Mouse (Mus musculus): ENCODE results near the gene Col6a1.

The Col6a1 gene

DNA sequence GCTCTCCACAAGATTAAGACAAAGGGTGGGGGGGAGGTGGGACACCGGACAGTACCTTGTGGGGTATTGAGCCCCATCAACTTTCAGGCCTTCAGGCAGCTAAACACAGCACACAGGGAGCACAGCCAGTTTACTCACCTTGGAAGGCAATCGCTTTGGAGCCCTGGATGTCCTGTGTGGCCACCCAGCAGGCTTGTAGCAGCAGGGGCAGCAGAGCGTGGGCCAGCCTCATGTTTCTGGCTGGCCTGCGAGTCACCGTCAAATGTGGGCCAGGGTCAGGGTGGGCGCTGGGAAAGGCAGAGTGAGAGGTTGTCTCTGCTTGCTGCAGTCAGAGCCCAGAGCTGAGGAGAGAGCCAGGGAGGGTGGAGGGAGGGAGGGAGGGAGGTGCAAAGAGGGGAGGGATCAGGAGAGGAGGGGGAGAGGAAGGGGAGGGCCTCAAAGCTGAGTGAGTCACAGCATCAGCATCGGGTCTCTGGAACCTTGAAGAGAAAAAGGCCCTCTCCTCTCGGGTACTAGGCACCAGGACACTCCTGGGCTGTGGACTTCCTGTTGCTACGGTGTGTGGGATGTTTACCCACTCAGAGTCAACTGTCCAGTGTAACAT, at the start of gene Col6a1:
TSS of gene Col6a1 (minus strand) at position 487 of the 604 bp plus-strand sequence.
- DNase-seq (ENCODE audit: low read depth, low spot score), result no peak

DNA sequence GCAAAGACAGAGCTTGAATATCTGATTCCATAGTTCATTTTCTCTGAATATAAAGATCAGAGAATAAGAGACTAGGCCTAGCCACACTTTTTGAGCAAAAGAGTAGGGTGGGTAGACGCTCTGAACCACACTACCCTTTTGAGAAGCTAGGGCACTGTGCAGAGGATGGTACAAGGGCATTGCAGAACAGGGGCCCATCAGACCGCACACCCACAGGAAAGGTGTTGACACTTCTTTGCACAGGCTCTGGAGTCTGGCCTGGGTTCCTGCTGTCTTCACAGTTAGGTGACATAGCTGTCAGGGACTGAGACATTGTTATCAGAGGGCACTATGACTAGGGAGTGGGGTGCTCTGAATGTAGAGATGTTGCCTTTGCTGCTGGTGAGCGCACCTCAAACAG, 45.7 kb upstream of the Col6a1 start:
- no peak for DNase-seq (ENCODE audit: low read depth, low spot score)

DNA sequence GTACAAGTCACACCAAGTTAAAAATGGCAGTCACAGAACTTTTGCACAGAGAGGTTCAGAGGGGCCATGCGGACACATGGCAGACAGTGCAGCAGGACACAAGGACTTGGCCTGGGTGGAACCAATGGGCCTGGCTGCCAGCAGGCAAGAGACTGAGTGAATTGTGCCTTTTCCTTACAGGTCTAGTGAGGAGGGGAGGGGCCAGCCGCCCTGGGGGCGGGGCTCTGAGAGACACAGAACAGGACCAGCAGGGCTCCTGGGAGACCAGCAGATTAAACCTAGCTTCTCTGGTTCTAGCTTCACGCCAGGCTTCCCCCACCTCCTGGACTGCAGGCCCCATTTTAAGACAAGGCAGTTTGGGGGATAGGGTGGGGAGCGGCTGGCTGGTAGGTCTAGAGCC, 45.1 kb upstream of the Col6a1 start:
- DNase-seq (ENCODE audit: low read depth, low spot score), result no peak

DNA sequence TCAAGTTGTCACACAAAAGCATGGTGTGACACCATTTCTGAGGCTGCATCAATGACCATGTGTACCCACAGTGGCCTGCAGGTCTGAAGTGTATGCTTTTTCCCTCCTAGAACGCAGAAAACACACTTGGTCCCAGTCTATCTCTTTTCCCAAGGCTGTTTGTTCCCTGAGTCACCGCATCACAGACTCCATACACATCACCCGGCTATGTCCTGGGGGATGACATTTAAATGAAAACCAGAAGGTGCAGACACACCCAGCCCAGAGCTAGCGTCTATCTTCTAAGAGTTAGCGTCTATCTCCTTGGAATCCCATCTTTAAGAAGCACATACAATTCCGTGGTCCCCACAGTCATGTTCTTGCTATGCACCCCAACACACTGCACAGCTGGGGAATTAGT, 43.6 kb upstream of the Col6a1 start:
- DNase-seq (ENCODE audit: low read depth, low spot score), result no peak

DNA sequence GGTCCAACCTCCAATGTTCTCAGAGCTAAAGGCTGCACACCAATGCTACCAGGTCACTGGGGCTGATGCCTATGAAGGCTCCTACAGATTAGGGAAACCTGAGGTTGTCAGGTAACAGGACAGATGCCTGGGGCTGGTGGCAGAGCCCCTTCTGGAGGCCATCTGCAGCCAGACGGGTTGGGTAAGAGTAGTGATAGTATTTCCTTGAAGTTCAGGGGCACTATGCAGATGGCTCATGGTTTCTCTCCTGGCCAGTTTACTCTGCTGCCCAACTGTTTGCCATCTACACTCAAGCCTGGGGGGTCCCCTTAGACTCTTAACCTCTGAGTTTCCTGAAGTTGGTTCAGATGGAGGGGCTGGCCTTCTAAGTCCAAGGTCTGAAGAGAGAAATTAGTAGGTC, 40.2 kb upstream of the Col6a1 start:
- DNase-seq (ENCODE audit: low read depth, low spot score), result no peak

DNA sequence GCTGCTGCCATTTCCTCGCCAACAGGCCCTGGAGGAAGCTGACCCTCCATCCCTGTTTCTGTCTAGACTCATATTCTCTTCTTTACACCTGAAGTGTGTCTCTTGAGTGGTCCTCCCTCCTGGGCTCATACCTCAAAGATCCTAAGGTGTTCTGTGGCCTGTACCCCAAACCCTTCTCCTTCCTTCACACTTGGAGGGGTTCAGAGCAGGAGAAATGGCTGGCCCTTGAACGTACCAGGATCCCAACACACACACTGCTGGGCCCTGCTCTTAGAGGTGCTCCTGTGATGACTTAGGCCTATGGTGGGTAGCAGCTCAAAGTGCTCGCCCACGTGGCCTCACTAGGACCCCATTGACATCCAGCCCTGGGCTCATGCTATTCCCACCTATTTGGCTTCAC, 39.0 kb upstream of the Col6a1 start:
- DNase-seq (ENCODE audit: low read depth, low spot score), result no peak

DNA sequence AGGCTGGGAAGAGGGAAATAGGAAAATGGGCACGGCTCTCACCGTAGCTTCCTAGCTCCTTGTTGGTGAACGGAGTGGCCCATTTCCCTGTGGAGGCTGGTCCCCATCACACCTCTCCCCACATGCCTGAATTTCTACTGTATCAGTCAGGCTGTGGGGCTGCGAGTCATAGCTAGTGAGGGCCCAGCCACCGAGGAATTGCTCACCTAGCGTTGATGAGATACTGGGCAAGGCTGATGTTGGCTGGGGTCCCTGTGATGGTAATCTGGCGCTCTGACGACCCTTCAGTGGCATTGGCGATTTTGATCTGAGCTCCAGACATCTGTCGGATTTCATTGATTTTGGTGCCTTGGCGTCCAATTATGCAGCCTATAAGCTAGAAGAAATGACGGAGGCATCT, 37.0 kb upstream of the Col6a1 start:
- no peak for DNase-seq (ENCODE audit: low read depth, low spot score)

DNA sequence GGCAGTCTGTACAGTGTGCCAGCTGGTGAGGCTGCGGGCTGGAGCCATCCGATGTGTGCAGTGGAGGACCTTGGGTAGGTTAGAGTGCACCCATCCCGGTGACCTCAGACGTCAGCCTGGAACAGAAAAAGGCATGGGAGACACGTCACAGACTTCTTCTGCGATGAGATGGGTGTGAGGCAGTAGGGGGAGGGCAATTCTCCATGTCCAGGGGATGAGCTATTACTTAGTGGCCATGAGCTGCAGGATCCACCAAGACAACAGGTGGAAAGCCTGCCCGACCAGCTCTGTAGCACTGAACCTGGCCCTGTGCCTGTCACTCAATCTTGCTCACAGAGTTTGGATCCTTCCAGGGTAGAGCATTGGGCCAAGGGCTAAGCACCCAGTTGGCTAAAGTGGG, 36.4 kb upstream of the Col6a1 start:
- no peak for DNase-seq (ENCODE audit: low read depth, low spot score)

DNA sequence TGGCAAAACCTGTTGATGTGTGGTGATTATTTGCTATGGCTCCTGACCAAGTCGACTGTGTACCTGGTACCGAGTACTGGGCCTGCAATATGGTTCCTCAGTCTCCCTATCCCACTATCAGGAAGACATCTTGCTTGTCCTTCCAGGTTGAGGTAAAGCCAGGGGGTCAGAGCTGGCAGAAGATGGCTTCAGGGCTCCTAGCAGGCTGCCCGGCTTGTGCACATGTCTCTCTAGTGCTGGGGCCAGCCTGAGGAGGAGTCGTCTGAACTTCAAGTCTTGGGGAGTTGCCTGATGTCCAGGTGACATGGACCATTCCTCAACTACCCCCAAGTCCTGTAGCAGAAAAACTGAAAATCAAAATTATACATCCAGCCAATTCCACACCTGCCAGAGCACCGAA, 33.9 kb upstream of the Col6a1 start:
- DNase-seq (ENCODE audit: low read depth, low spot score), result no peak

DNA sequence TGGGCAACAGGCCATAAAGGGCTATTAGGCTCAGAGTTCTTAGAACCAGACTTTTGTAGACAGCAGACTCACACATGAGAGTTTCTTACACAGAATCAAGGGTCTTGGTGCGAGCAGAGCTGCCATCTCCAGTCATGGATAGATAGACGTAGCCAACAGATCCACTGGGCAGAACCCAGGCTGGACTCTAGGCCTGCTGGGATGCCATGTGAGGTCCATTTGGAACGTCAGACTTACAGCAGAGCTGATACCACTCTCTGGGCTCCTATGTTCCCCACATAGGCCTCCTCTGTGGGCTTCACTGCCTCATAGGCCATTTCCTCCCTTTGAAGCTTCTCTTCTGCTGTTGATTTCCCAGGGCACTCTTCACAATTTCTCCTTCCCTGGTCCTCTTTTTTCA, 27.7 kb upstream of the Col6a1 start:
- DNase-seq (ENCODE audit: low read depth, low spot score), result no peak

DNA sequence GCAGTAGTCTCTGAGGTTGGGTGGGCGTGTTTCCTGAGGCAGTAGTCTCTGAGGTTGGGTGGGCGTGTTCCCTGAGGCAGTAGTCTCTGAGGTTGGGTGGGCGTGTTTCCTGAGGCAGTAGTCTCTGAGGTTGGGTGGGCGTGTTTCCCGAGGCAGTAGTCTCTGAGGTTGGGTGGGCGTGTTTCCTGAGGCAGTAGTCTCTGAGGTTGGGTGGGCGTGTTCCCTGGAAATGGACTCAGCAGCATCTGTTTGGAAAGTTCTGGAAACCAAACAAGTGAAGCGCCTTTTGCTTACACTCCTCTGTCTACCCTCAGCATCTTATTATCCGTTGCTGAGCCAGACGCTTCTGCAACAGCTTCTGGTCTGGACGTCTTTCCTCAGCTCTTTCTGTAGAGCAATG, 18.3 kb upstream of the Col6a1 start:
- DNase-seq (ENCODE audit: low read depth, low spot score), result peak; percentile 48

DNA sequence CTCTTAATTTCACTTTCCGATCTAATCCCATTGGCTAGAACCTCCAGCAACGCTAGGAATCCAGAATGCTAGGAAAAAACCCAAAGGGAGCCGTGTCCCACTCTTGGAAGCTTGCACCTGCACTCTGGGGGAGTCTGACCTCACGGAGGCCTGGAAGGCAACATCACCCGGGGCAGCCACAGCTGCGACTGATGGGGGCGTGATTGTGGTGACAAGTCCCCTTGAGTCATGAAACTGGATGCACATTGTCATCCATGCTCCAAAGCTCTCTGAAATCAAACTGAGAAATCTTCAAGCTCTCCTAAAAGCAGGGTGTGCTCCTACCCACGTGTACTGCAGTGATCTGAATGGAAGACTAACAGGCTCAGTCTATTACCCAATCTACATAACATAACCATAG, 10.8 kb upstream of the Col6a1 start:
- no peak for DNase-seq (ENCODE audit: low read depth, low spot score)

DNA sequence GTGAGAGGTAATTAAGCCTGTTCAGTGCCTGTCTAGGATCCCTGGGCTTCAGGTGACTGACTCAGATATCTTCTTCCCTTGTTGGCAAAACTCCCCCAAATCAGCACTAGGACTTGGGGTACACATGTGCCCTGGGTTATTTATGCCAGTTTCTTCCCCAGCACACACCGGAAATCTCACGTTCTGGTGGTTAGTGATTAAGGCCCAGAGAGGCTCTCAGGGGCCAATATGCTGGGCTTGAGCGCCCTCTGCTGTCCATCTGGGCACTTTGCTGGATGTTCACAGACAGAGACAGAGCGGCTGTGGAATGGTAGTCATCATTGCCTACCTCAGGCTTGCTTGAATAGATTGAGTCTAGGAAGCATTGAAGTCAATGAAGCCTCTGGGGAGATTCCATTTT, 9.0 kb upstream of the Col6a1 start:
- peak; percentile 69 for DNase-seq (ENCODE audit: low read depth, low spot score)

DNA sequence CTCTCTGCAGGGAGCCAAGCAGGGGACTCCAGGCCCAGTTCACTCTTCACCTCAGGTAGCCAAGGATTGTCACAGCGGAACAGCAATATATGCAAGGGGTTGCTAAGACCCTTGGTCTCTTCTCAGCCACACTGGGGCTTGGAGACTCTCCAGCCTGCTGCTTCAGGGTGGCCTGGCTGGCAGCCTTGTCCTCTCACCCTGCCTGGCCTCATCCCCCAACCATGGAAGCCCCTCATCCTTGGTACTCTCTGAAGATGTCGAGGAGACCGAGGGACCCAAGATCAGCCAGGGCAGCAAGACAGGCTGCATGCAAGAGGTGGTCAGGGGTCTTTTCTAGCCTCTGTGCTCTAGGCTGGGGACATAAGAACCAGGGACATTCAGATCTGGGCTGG, 7.7 kb upstream of the Col6a1 start:
- DNase-seq (ENCODE audit: low read depth, low spot score), result no peak

DNA sequence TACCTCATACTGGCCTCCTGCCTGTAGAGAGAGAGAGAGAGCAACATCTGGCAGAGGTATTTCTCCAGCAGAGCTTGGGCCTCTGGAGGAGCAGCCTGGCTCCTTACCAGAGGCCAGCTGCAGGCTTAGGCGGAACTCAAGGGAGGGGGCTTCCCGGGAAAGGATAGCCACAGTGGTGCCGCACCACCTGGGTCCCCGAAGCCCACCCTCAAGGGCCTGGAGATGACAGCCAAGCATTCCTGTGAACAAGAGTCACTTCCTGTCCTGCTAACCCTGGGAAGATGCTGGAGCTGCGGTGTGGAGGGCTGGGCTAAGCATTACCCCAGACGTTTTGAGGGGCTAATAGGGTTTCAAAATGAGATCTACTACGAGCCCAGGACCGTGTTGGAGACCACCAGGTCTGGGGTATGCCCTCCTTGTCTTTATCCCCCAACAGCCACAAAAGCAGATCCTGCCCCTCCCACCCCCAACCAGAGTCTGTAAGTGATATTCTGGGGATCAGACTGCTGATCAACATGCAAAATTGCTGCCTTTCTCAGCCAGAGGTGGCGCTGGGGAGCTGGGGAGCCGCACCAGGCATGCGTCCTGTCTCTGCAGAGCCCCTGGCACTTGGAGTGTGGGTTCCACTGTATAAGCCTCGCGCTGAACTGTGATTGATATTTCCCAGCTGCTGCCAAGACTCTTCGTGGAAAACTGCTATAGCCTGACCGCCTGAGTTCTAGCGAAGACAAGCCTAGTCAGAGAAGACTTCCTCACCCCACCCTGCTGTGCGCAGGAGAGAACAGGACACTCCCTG, 7.1 kb upstream of the Col6a1 start:
- peak; percentile 71 for DNase-seq (ENCODE audit: low read depth, low spot score)

DNA sequence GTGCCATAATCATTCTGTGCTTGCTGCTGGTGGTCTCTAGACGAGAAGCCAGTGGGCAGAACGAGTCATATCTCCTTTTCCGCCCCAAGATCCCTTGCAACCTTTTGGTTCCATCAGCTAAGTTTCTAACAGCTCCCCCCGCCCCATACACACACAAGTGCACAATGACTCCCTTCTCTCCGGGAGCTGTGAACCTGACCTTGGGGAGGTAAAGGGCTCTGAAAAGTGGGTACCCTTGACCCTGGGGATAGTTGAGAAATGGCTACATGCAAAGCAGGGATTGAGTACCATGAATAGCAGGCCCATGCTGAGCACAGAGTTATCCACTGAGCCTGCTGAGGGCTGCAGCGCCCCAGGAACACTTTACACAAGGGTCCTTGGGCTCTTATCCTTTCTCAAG, 6.4 kb upstream of the Col6a1 start:
- DNase-seq (ENCODE audit: low read depth, low spot score), result no peak

DNA sequence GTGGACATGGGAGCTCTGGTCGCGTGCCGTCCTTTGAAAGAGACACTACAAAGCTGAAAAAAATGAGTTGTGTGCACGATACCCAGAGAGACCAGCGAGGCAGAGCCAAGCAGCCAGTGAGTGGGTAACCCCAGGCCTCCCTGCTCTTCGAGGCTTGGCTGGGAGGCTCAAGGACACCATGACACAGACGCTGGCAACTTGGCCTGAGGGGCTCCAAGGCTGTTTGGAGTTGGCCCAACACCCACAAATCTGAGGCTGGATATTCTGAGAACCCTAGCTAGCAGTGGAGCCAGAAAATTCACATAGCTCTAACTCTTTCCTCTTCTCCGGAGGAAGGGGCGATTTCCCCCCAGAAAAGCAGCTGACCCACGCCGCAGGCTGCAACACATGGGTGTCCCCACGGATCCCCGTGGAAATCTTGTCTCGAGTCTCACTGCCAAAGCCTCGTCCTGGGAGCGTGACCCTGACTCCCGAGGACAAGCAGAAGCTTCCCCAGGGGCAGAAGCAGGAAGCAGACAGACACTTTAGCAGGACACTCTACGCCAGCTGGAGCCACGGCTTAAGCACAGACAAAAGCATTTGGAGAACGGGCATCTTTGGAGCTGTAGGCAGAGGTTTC, 5.8 kb upstream of the Col6a1 start:
- no peak for DNase-seq (ENCODE audit: low read depth, low spot score)

DNA sequence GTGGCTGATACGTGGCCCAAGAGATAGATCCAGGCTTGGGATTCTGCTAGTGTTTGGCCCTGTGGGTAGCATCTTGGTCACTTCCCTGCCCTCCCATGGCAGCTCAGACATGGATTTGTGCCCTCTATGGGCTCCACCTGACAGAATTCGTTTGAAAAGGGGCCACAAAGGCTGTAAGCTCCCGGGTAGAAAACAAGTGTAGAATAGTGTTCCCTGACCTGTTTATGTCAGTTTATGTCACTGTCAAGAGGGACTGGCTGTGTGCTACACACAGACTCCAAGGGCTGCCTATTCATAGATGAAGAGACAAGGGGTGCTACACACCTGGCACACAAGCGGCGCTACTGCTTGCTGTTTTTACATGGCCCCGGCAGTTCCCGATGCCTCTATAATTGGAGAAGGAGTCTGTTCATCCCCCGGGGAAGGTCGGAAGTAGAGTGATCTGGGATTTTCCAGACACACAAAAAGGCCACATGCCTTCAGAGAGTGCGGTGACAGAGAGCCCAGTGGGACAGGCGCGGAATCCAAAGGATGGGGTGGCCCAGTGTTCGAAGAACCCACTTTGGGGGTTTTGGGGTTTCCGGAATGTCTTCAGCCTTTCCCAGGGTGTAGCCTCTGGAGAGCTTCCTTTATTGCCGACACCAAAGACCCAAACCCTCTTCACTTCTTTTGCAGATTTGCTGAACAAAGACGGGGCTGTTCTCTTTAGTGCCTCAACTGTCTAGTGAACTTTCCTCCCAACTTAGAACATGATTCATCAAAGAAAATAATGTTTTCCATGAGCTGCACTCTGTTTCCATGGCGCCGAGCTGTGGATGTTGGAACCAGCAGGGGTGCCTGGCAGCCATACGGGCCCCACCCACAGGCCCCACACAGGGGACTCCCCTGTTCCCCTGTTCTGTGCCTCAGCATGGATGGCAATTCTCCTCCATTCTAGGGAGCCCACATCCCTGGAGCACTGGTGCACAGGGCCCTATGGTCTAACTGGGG, 4.0 kb upstream of the Col6a1 start:
- DNase-seq (ENCODE audit: low read depth, low spot score), result no peak

DNA sequence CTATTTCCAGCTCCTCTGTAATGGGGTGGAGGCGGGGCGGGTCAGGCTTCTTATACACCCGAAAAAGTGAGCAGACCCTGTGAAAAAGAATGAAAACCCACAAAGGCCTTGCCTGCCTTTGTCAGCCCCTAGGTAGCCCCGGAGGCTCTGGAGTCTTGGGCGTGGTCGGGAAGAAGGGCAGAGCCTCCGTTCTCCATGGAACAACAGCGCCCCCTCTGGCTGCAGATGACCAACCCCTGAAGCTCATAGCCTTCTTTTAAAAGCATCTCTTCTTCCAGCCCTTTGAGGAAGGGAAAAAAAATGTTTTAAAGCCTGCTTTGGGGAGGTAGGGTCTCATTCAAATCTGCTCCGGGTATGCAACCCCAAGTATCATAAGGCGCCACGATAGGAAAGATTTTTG, 2.4 kb upstream of the Col6a1 start:
- DNase-seq (ENCODE audit: low read depth, low spot score), result peak; percentile 78

DNA sequence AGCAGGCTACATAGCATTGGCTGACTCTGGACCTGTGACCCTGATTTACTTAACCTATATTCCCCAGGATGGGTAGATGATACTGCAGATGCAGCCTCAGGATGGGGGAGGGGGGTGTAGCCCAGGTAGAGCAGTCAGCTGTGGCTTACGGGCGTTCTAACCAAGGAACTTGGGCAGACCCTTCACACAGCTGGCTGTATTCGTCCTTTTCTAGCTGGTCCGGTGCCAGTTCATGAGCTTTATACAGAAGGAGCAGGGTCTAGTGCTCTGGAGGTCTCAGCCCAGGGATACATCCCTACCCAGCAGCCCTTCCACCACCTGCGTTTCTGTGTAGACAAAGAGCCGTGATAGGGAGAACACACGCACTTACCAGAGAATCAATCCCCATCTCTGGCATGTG, 1.3 kb upstream of the Col6a1 start:
- DNase-seq (ENCODE audit: low read depth, low spot score), result no peak

DNA sequence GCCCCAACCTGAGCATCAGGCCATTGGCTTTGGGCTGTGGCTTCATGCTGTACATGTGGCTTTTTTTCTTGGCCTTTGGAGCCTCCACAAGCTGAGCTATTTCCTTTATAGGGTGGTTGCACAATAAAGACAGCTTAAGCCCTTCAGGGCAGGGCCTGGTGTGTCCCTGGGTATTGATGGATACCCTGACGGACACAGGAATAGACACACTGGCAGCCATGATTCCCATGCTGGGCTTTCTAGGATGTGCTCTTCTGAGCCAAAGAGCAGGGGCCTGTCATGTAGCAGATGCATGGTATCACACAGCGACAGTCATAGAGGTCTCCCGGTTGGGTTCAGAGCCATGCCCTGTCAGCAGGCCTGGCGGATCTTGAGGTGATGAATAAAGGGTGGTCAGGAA, 898 bp upstream of the Col6a1 start:
- DNase-seq (ENCODE audit: low read depth, low spot score), result no peak

DNA sequence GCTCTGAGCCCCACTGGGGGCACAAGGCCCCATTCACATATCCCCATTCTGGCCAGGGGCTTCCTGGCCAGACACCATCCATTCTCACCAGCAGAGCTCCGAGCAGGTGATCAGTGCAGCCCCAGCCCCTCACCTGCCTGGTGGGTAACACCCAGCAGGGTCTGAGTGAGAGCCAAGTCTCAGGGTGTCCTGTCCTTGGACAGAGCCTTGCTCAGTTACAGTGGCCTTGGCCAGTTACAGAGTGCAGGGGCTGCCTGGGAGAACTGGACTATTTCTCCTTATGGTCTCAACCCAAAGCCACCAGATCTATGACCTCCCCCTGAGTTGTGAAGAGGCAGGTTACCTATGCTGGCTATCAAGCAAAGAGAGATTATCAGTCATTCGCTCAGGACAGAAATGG, 871 bp downstream of the Col6a1 start:
- no peak for DNase-seq (ENCODE audit: low read depth, low spot score)
